Mouse (Mus musculus): ENCODE data around the gene Alox5ap.

Gene Alox5ap

DNA sequence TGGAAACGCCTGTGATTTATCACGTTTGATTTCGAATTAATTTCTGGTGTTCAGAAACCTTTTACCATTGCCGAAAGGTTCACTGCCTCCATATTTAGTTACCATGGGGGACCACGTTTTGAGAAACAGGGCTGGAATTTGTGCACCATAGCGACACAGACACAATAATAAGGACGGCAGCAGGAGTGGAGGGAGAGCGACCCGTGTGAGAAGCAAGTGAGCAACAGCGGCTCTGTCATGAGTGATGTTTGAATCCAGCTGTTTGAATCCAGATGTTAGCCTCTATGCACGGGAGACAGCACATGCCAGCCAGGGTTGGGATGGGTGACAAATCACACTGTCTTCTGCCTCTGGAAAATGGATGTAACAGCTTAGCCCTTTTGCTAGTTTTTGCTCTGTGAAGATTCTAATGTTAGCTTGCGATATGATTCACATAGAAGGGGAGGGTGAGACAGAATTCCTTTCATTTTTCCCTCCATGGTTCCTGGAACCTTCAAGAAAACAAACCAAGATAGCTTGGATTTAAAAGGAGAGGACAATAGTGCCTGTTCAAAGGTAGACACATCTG is 50.0 kb downstream of the Alox5ap start:
- DNase-seq (ENCODE audit: extremely low spot score), result no peak

DNA sequence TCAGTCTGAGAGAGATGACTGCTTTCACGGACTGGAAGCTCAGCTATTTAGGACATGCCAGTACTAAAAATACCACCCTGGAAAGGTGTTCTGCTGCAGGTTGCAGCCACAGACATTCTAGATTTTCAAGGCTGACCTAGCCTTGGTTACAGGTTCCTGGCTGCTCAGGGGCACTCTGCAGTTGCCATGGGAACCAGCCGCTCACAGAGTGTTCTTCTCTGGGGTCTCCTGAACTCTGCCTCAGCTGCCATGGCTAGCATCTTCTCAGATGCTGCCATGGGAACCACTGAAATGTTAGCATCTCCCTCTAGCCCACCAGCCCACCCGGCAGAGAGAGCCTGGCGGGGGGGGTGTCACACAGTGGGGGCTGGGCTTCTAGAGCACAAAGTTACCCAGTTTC is 52.4 kb downstream of the Alox5ap start:
- no peak for DNase-seq (ENCODE audit: extremely low spot score)

DNA sequence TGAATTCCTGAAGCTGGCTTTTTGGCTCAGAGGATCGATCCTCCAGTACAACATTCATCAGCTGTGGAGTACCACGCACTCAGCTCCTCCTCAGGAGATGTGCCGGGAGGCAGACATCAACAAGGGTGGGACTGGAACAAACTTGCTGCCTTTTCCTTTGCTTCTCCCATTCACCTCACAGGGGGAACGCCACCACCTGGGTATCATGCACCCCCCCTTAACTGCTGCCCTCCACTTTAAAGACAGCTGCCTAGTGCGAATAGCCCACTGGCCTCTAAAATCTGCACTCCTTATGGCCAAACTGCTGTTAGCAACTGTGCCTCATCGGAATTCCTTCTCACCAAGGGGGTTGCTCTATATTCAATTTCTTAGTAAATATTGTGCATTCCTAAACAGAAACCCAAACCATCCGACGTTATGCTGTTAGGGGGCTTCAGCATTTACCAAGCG is 55.3 kb downstream of the Alox5ap start:
- DNase-seq (ENCODE audit: extremely low spot score), result no peak

DNA sequence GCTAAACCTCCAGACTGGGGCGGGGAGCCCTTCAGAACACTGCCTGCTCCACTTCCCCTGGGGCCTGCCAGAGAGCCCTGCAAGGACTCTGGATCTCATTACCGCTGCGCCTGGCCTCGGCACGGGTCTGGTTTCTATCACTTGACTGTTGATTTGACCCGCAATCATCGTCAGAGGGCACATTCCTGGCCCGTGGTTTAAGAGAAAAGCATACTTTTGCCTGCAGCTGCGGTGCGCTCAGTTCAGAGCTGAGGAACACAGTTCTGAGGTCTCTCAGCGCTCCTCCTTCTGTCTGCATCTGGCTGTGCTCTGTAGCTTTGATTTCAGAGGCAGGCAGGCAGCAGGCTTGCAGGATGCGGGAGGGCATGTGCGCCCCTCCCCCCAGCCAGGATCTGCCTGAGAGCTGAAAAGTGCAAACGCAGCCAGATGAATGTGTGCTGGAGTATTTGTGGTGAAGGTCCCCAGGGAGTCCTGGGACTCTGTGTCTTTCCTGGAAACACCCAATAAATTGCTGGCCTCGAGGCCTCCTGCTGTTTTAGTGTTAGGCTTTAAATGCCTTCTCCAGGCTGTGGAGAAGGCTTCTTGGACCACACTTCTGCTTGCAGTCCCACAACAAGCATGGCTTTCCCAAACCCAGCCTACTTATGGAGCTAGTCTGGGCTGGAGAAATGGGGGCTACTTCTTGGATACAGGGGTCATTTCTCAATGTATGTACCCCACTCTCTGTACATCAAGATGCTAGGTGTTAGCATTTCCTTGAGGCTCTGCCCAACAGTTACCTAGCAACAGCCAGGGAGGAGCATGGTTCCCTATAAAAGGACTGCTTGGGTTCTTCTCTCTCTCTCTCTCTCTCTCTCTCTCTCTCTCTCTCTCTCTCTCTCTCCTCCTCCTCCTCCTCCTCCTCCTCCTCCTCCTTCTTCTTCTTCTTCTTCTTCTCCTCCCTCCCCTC is 56.2 kb downstream of the Alox5ap start:
- peak; percentile 89 for DNase-seq (ENCODE audit: extremely low spot score)

DNA sequence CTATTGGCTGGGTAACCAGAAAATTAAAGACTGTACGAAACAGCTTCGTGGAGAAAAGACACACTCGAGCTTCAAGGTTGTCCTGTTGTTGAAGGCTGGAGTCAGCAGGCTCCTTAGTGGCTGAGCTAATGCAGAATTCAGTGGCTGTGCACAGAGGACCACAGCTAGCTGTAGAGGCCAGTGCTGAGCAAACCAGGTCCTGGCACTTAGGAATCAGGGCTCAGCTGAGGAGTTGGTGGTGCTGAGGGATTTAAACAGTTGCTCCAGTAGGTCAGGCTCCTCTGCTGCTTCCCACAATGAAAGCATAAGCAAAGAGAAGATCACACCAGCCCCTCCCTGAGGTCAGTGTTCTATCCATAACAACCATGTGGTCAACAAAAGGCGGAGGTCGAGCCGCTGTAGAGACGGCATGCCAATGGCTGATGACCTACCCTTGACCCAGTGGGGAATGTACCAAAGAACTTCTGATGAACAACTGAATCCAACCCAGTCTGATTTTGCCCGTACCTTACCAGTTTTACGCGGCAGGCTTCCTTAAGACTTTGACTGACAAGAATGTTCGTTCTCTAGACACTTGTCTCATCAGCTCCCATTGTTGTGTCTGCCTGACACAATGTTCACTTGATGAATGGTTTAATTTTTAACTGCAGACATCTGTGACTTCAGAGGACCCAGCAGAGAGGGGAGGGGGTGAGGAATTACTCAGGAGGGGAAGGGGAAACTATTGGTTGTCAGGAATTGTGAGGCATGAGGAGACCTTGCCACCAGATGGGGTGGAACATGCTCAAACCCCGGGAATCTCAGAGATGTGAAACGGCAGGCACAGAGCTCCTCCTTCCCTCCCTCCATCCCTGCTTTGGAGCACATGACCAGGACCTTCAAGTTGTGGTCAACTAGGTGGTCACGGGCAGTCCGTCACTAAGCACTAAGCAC is 57.6 kb downstream of the Alox5ap start:
- DNase-seq (ENCODE audit: extremely low spot score), result peak; percentile 69

DNA sequence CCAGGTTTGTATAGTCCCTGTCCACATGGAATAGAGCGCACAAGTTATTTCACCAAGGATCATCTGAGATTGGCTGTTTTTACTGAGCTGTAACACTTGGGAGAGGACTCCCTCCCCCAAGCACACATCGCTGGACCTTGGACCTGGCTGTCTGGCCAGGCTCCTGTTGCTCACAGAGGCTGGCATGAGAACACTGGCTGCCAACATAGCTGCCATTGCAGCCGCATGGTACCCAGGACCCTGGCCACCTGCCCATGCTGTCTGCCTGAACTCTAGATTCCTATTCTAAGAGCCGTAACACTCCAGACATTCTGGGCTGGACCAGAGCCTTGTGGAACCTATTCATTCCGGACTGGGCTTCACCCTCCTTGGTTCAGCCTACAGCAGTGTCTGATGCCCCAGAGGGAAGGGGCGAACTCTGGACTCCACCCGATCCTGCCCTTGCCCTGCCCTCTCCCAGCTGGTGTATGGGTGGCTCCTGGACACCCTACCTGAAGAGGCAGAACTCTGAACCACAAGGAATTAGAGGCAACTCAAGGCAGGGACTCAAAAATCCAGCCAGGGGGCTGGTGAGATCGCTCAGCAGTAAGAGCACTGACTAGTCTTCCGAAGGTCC is 58.5 kb downstream of the Alox5ap start:
- DNase-seq (ENCODE audit: extremely low spot score), result no peak

DNA sequence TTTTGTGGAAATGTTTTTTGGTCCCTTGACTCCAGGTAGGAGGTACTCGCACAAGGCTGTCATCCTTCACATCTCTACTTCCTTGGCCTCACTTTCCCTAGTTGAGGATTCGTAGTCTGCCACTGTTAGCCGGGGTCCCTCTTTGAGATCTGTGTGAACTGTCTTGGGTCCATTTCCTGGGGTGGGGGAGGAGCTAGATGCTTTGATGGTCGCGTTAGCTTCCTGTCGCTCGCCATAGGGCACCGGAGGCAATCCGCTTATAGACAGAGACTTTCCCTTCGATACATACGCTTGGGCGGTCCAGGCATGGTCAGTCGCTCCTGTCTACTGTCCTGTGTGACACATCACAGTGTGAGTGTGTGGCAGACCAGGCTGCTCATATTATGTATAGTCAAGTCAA is 60.2 kb downstream of the Alox5ap start:
- no peak for DNase-seq (ENCODE audit: extremely low spot score)

DNA sequence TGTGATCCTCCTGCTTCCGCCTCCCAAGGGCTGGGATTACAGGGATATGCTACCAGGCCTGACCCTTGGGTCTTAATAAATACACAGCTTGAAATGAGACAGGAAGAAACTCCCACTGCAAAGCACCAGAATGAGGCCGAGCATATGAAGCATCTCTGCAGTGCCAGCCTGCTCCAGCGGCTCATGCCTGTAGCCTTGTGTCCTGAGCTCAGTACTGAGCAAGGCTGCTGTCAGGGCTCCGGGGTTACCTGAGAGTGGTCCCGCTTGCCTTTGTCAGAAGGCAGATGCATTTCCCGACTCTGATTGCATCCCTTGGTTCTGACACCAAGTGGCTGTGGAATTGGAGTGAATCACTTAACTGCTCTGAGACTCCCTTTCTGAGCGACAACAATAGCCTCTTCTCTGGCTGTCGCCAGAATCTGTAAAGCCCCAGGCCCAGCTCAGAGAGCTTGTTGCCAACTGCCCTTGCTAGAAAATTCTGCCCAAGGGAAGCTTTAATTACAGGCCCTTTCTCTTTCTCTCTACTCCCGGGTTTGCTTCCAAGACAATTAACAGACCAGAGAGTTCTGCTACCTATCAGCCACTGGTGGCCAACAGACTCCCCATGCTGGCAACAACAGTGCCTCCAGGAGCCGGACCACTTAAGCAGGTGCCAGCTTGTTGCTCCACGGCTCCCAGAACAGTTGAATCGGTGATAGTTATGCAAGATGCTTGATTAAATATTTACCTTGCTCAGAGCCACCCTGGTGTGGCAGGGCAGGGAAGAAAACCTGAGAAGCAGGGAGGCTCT is 64.7 kb downstream of the Alox5ap start:
- no peak for DNase-seq (ENCODE audit: extremely low spot score)

DNA sequence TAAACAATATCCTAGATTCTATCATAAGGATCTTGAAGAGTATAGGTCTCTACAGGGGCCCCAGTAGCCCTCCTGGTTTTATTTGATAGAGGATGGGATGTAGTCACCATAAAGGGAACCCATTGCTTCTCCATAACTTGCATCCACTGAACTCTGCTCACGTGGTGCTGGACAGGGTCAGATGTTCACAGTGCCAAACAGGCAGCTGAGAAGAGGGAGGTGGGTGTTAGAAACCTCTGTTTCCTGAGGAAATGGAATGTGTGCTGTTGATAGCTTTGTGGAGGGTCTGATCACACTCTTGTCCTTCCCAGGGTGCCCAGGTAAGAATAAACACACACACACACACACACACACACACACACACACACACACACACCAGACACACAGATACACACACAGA is 66.0 kb downstream of the Alox5ap start:
- DNase-seq (ENCODE audit: extremely low spot score), result no peak

DNA sequence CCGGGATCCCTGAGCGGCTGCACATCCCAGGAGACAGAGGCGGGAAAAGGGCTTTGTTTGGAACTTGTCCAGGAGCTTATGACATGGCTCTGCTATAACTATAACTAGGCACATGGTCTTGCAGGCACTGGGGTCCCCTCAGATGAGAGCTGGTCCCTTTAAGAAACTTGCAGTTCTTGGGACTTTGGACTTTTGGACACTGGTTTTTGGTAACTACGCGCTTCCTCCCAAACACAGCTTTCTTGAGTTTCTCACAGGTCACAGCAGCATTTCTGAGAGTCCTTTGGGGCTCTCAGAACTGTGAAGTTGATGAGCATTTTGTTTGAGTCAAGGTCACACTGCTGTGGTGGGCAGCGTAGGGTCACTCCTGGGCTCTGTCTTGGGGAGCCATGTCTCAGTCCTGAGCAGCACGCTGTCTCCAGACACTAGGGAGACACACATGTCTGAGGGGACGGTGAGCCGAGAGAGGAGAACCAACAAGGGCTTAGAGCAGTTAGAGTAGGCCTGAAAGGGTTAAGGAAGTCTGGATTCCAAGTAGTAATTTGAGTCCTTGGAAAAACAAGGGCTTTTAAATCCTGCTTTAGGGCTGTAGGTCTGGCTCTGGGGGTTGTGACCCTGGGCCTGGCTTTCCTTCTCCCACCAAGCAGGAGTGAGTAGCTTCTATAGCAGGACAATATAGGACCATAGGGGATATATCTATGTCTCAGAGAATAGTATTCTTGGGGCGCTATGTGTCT is 67.0 kb downstream of the Alox5ap start:
- peak; percentile 68 for DNase-seq (ENCODE audit: extremely low spot score)

DNA sequence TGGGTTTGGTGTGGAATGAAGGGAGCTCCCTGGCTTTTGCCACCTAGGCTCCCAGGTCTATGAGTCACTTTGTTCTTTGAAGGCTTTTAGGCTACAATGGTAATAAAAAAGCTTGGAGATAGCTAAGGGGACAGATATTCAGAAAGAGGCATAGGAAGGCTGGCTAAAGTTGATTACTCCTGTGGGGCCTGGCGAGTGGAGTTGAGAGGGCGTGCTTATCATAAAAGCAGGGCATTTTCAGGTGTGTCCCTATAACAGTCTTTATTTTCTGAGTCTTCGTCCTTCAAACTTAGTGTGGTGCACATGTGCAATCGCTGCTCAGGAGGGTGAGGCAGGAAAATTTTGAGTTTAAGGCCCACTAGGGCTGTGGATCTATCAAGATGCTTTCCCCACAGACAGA is 68.2 kb downstream of the Alox5ap start:
- DNase-seq (ENCODE audit: extremely low spot score), result no peak

DNA sequence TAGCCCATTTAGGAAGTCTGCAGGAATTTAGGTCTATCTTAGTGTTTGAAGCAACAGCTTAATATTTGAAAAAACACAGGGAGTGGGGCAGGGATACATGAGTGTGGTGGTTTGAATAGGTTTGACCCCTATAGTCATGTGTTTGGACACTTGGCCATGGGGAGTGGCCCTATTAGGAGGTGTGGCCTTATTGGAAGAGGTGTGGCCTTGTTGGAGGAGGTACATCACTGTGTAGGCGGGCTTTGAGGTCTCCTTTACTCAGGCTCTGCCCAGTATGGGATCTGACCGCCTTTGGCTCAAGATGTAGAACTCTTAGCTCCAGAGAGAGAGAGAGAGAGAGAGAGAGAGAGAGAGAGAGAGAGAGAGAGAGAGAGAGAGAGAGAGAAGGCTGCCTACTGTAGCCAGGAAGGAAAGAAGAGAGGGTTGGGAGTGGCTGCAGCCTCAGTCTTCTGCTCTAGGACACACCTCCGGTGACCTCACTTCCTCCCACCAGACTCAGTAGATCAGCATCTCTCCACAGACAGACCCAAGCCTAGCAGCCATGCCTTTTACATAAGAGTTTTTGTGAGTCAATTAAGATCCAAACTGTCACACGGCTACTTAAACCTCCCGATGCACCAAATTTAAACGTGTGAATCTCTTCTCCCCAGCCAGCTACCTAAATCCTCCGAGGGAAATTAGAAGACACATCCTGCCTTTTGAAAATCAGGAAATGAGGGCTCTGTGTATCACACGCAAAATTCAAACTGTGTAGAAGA is 69.6 kb downstream of the Alox5ap start:
- DNase-seq (ENCODE audit: extremely low spot score), result no peak

DNA sequence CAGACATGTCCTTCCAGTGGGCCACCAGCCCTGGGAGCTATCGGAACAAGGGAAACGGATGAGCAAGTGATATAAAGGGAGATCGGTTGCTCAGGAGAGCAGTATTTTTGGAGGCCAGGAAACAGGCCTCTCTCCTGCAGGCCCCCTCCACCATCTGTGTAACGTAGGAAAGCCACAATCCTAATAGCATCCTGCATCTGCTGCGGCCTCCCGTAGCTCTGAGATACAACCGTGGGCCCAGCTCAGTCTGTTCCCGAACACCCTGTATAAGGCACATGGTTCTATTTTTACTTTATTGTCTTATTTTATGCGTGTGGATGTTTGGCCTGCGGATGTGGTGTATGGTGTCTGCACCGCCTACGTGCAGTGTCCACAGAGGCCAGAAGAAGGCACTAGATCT is 70.4 kb downstream of the Alox5ap start:
- no peak for DNase-seq (ENCODE audit: extremely low spot score)

DNA sequence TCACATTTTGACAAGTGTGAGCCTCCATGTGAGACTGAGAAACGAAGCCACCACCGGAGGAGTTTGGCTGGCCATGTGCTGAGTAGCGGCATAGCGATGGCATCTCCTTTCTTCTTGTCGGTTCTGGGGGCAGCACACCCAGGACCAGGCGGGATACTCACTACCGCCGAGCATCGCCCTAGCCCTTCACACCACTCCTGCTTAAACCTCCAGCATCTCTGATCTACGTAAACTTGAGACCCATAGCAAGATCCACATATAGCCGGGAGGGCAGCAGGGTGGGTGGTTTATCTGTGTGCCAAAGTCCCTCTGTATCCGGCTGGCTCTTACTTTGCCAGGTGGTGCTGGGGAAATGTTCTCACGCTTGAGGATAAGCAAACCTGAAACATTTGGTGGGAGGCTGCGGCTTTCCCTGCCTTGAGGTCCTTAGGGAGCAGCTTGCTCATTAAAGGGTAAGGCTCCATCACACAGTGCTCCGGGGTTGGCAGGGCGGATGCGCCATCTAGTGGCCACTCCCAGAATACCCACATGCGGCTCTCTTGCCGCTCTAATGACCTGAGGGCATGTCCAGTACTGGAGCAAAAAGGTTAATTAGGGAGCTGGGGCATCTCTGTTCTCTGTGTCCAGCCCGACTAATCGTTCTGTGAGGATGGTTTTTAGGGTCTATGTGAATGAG is 71.1 kb downstream of the Alox5ap start:
- DNase-seq (ENCODE audit: extremely low spot score), result peak; percentile 92

DNA sequence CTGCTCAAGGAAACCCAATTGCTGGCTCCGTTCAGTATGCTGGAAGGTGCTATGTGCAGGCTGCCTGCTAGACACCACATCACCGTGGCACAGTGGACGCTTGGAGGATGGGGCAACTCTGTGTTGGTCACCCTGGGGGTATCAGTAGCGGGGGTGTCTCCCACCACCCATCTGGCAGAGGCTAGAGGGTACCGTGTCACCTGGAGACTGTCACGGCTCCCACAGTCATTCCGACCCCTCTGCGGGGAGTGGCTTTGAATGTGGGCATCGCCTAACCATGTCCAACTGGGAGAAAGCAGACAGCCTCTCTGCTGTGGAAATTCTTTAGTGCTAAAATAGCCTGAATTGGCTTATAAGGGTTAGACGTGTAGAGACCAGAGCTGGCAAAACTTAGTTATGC is 72.6 kb downstream of the Alox5ap start:
- no peak for DNase-seq (ENCODE audit: extremely low spot score)

All from embryo, embryonic 9.5 days (tissue).